Mouse (Mus musculus): Measurements from ENCODE around the gene I0C0044D17Rik. TPM values are rescaled to one million over a fixed set of nuclear protein-coding genes. Genes with fewer than 3 reads are reported as not detected.

Gene I0C0044D17Rik
- total and polyA plus RNA-seq, 2 experiments from 2014 or later: not detected

DNA sequence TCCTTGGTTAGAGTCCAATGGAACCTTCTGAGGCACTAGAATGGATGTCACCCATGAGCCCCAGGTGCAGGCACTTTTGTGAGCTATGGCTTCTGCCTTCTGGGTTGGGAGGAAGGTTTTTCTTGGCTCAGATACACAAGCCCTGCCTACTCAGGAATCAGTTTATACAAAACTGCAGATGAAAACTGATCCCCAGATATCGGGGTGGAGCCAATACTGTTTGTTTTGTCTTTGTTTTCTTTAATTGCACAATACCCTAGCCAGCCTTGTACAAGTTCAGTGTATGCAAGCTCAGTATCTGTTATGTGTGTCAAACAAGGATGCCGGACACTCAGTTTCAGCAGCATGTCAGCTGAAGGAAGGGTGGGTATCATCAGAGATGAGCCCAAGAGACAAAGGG is 28.4 kb downstream of the I0C0044D17Rik start:
- Histone ChIP-seq H3K4me2 (ENCODE audit: low read depth, low read length) (no peak overlapping the region), H3K4me1 (ENCODE audit: insufficient read depth, low read length) (peaks cover 10% of the 10 kb centered on the region), H3K27ac (no peak overlapping the region), H3K27me3 (ENCODE audit: insufficient read depth, low read length) (no peaks in the 10 kb centered on the region), H3K9me3 (ENCODE audit: low read length) (no peaks in the 10 kb centered on the region), H3K4me3 (ENCODE audit: low read length) (no peak overlapping the region), H3K36me3 (ENCODE audit: insufficient read depth, low read length) (no peaks in the 10 kb centered on the region), H3K9ac (replicated peaks; ENCODE audit: low read length) (no peak overlapping the region)
- DNase-seq (ENCODE audit: low spot score): no peak
- 81% methylated on average over 2 of the region's 2 CpGs for WGBS
- no peak for TF ChIP-seq CTCF (IDR thresholded peaks at IDR 0.05; ENCODE audit: low read depth)
- no peak for ATAC-seq

- no peak overlapping the region for H3K9ac ChIP-seq (replicated peaks; ENCODE audit: low read length)
- no peak overlapping the region for H3K4me3 ChIP-seq (ENCODE audit: low read length)
- TF ChIP-seq CTCF (IDR thresholded peaks at IDR 0.05; ENCODE audit: low read depth): no peak
- no peaks in the 10 kb centered on the region for H3K9me3 ChIP-seq (ENCODE audit: low read length)
- peaks cover 10% of the 10 kb centered on the region for H3K4me1 ChIP-seq (ENCODE audit: insufficient read depth, low read length)
- DNase-seq (ENCODE audit: low spot score): no peak
- no peaks in the 10 kb centered on the region for H3K36me3 ChIP-seq (ENCODE audit: insufficient read depth, low read length)
- H3K27ac ChIP-seq: no peak overlapping the region
- H3K27me3 ChIP-seq (ENCODE audit: insufficient read depth, low read length): no peaks in the 10 kb centered on the region
- WGBS: 94% methylated on average over 9 of the region's 9 CpGs
- H3K4me2 ChIP-seq (ENCODE audit: low read depth, low read length): no peak overlapping the region
- no peak for ATAC-seq
Measured at GRCm38 (mm10) chr4:98793486-98793885, 30.2 kb downstream of the I0C0044D17Rik start.

DNA sequence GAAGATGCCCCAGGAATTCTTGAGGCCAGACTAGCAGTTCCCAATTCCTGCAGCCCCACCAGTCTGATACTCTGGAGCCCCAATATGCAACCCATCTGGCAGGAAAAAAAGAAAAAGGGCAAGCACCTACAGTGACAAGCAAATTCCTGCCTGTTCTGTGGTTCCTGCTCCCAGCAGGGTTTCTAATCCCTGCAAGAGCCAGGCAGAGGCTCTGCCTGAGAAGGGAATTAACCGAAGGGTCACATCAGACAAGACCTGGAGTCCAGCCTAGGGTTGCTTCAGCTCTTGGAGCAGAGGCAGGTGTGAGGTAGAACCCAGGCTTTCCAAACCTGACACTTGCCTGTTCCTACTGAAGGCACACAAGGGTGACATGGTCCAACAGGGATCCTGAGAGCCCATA is 32.9 kb downstream of the I0C0044D17Rik start:
- Histone ChIP-seq H3K27ac (no peak overlapping the region), H3K4me1 (ENCODE audit: insufficient read depth, low read length) (no peaks in the 10 kb centered on the region), H3K36me3 (ENCODE audit: insufficient read depth, low read length) (no peaks in the 10 kb centered on the region), H3K27me3 (ENCODE audit: insufficient read depth, low read length) (no peaks in the 10 kb centered on the region), H3K9ac (replicated peaks; ENCODE audit: low read length) (no peak overlapping the region), H3K9me3 (ENCODE audit: low read length) (no peaks in the 10 kb centered on the region), H3K4me2 (ENCODE audit: low read depth, low read length) (no peak overlapping the region), H3K4me3 (ENCODE audit: low read length) (no peak overlapping the region)
- 75% methylated on average over 1 of the region's 1 CpGs for WGBS
- no peak for ATAC-seq
- no peak for DNase-seq (ENCODE audit: low spot score)
- no peak for TF ChIP-seq CTCF (IDR thresholded peaks at IDR 0.05; ENCODE audit: low read depth)

- Histone ChIP-seq H3K27me3 (ENCODE audit: insufficient read depth, low read length) (no peaks in the 10 kb centered on the region), H3K9ac (replicated peaks; ENCODE audit: low read length) (no peak overlapping the region), H3K9me3 (ENCODE audit: low read length) (no peaks in the 10 kb centered on the region), H3K4me1 (ENCODE audit: insufficient read depth, low read length) (no peaks in the 10 kb centered on the region), H3K4me3 (ENCODE audit: low read length) (peak overlapping the region; percentile 18), H3K27ac (0 out of 2 replicates have a peak overlapping the region, but pooled peaks have one; percentile 36), H3K4me2 (ENCODE audit: low read depth, low read length) (peak overlapping the region; percentile 50), H3K36me3 (ENCODE audit: insufficient read depth, low read length) (no peaks in the 10 kb centered on the region)
- TF ChIP-seq CTCF (IDR thresholded peaks at IDR 0.05; ENCODE audit: low read depth): no peak
- ATAC-seq (0 out of 2 replicates have a peak, but pooled peaks have one; percentile 44), DNase-seq (ENCODE audit: low spot score) (peak; percentile 42)
- WGBS: 6% methylated on average over 10 of the region's 10 CpGs
Measured at GRCm38 (mm10) chr4:98789861-98790311, 33.8 kb downstream of the I0C0044D17Rik start.

DNA sequence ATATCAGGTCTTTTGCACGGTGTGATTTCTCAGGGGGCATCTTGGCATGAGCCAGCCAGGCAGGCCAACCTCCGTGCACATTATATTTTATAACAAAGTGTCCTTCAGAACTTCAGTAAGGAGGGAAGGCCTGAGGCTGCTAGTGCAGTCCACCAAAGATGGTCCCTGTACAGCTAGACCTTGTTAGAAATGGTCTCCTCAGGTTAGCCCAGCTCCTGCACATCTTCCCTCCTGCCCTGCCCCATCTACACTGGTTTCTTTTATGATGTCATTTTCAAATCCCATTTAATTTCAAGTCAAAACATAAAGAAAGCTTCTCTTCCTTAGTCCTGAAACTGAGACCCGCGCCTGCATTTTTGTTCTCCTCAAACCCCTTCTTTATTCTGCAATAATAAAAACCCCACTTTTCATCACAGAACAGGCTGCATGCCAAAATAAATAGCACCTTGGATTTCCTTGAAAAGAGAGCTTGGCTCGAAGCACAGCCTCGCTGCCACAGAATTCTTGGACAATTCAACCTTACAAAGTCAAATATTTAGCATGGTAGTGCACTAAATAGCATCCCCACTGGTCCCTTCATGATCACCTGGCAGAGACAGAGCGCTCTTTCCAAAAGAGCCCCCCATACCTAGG is 34.4 kb downstream of the I0C0044D17Rik start:
- Histone ChIP-seq H3K27ac (0 out of 2 replicates have a peak overlapping the region, but pooled peaks have one; percentile 36), H3K9me3 (ENCODE audit: low read length) (no peaks in the 10 kb centered on the region), H3K9ac (replicated peaks; ENCODE audit: low read length) (no peak overlapping the region), H3K4me3 (ENCODE audit: low read length) (peak overlapping the region; percentile 18; the same call in 1 of the 2 replicates), H3K36me3 (ENCODE audit: insufficient read depth, low read length) (no peaks in the 10 kb centered on the region), H3K27me3 (ENCODE audit: insufficient read depth, low read length) (no peaks in the 10 kb centered on the region), H3K4me1 (ENCODE audit: insufficient read depth, low read length) (no peaks in the 10 kb centered on the region), H3K4me2 (ENCODE audit: low read depth, low read length) (peak overlapping the region; percentile 50)
- WGBS: 46% methylated on average over 7 of the region's 7 CpGs
- DNase-seq (ENCODE audit: low spot score) (no peak), ATAC-seq (0 out of 2 replicates have a peak, but pooled peaks have one; percentile 13)
- no peak for TF ChIP-seq CTCF (IDR thresholded peaks at IDR 0.05; ENCODE audit: low read depth)

DNA sequence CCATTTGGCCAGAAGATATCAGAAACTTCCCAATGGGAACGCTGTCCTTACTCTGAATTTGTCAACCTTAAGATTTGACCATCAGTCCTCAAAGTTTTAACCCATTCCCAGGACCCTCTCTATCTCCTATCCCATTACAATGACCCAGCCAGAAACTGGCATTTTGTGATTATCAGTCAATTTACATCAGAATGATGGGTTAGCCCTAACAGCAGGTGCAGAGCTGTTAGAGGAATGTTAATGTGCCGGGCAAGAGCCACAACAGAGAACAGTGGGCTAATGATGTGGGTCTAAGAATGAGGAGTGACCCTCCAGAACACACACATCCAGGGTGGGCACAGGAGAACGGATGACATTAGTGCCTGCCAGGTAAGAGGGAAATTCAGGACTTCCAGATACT is 37.4 kb downstream of the I0C0044D17Rik start:
- no peak for ATAC-seq
- H3K27ac ChIP-seq: no peak overlapping the region
- H3K36me3 ChIP-seq (ENCODE audit: insufficient read depth, low read length): no peaks in the 10 kb centered on the region
- no peak overlapping the region for H3K9ac ChIP-seq (replicated peaks; ENCODE audit: low read length)
- no peak overlapping the region for H3K4me3 ChIP-seq (ENCODE audit: low read length)
- no peak for TF ChIP-seq CTCF (IDR thresholded peaks at IDR 0.05; ENCODE audit: low read depth)
- 28% methylated on average over 3 of the region's 3 CpGs for WGBS
- no peak overlapping the region for H3K4me2 ChIP-seq (ENCODE audit: low read depth, low read length)
- H3K27me3 ChIP-seq (ENCODE audit: insufficient read depth, low read length): no peaks in the 10 kb centered on the region
- H3K9me3 ChIP-seq (ENCODE audit: low read length): no peaks in the 10 kb centered on the region
- no peaks in the 10 kb centered on the region for H3K4me1 ChIP-seq (ENCODE audit: insufficient read depth, low read length)
- no peak for DNase-seq (ENCODE audit: low spot score)

GRCm38 (mm10) chr4:98785851-98786250 is 37.8 kb downstream of the I0C0044D17Rik start:
- Histone ChIP-seq H3K27ac (no peak overlapping the region), H3K9ac (replicated peaks; ENCODE audit: low read length) (no peak overlapping the region), H3K4me3 (ENCODE audit: low read length) (no peak overlapping the region), H3K4me2 (ENCODE audit: low read depth, low read length) (no peak overlapping the region), H3K27me3 (ENCODE audit: insufficient read depth, low read length) (no peaks in the 10 kb centered on the region), H3K4me1 (ENCODE audit: insufficient read depth, low read length) (no peaks in the 10 kb centered on the region), H3K36me3 (ENCODE audit: insufficient read depth, low read length) (no peaks in the 10 kb centered on the region), H3K9me3 (ENCODE audit: low read length) (no peaks in the 10 kb centered on the region)
- DNase-seq (ENCODE audit: low spot score) (no peak), ATAC-seq (no peak)
- 44% methylated on average over 8 of the region's 8 CpGs for WGBS
- no peak for TF ChIP-seq CTCF (IDR thresholded peaks at IDR 0.05; ENCODE audit: low read depth)
